Mouse (Mus musculus): ENCODE results near the gene Ano10. TPM values are rescaled to one million over a fixed set of nuclear protein-coding genes. Genes with fewer than 3 reads are reported as not detected.

Ano10 gene
- total and polyA plus RNA-seq, 2 experiments from 2014 or later = 34.5 to 48.6 TPM

DNA sequence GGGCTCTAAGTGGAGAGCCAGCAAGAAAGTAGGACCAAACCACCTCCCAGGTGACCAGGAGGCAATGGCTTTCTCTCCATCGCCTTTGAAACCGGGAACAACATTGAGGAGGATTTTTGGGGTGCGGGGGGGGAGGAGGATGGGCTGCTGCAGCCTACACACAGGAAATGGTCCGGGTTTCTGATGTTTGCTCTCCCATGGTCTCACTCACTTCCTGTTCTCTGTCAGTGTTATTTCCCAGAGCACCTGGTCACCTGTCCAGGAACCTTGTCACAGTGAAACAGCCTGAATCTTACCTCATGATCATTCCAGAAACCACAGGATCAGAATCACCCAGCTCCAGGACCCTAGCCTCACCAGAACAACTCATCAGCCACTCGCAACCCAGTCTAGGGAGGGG lies 100.4 kb downstream of the Ano10 start:
- H3K27ac ChIP-seq = no peak overlapping the region
- 90% methylated on average over 5 of the region's 5 CpGs for WGBS
- no peak for ATAC-seq
- H3K9me3 ChIP-seq (ENCODE audit: low read length) = no peaks in the 10 kb centered on the region
- no peak overlapping the region for H3K4me3 ChIP-seq (ENCODE audit: low read length)
- DNase-seq (ENCODE audit: low spot score) = no peak
- no peak overlapping the region for H3K4me2 ChIP-seq (ENCODE audit: low read depth, low read length)
- TF ChIP-seq CTCF (IDR thresholded peaks at IDR 0.05; ENCODE audit: low read depth) = no peak
- no peaks in the 10 kb centered on the region; the same call in 1 of the 2 replicates for H3K36me3 ChIP-seq (ENCODE audit: insufficient read depth, low read length)
- H3K9ac ChIP-seq (replicated peaks; ENCODE audit: low read length) = no peak overlapping the region
- H3K27me3 ChIP-seq (ENCODE audit: insufficient read depth, low read length) = no peaks in the 10 kb centered on the region
- H3K4me1 ChIP-seq (ENCODE audit: insufficient read depth, low read length) = no peaks in the 10 kb centered on the region

DNA sequence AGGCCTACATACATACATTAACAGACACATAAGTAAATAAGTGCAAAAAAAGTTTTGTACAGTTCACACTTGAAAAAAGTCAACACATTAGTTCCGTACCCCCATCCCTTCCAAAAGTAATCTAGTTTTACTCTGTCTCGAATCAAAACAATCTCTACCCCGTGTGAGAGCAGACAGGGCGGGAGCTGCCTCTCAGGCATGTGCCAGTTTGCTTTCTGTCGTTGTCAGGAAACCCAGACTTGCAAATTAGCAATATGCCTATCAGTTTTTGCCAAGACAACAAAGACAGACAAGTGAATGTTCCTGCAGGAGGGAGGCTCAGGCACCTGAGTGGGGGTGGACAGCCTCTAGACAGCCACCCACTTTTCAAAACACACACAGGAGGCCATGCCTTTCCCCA lies 100.9 kb downstream of the Ano10 start:
- DNase-seq (ENCODE audit: low spot score) (no peak), ATAC-seq (no peak)
- H3K36me3 ChIP-seq (ENCODE audit: insufficient read depth, low read length) = no peaks in the 10 kb centered on the region; the same call in 1 of the 2 replicates
- no peak overlapping the region for H3K4me2 ChIP-seq (ENCODE audit: low read depth, low read length)
- H3K27me3 ChIP-seq (ENCODE audit: insufficient read depth, low read length) = no peaks in the 10 kb centered on the region
- no peak overlapping the region for H3K4me3 ChIP-seq (ENCODE audit: low read length)
- H3K9me3 ChIP-seq (ENCODE audit: low read length) = no peaks in the 10 kb centered on the region
- 57% methylated on average over 5 of the region's 5 CpGs for WGBS
- no peak overlapping the region for H3K9ac ChIP-seq (replicated peaks; ENCODE audit: low read length)
- H3K27ac ChIP-seq = no peak overlapping the region
- H3K4me1 ChIP-seq (ENCODE audit: insufficient read depth, low read length) = no peaks in the 10 kb centered on the region
- TF ChIP-seq CTCF (IDR thresholded peaks at IDR 0.05; ENCODE audit: low read depth) = no peak

DNA sequence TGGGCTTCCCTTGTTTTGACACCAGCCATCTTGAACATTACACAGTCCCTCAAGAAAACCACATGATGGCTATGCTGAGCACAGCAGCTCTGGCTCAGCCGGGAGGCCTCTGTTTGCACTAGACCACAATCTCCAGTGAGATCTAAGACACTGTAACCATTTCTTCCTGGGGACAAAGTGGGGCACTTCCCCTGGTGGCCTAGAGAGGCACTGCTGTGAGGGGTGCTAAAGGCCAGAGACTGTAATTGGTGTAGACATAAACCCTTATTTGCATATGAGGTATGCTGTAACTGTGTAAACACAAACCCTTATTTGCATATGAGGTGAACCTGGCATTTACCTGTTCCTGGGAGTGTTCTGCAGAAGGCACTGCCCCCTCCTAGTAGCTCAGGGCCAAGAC lies 105.5 kb downstream of the Ano10 start:
- WGBS = 71% methylated on average over 1 of the region's 1 CpGs
- ATAC-seq (no peak; the same call in 1 of the 2 replicates), DNase-seq (ENCODE audit: low spot score) (no peak)
- no peaks in the 10 kb centered on the region for H3K27me3 ChIP-seq (ENCODE audit: insufficient read depth, low read length)
- no peak overlapping the region for H3K9ac ChIP-seq (replicated peaks; ENCODE audit: low read length)
- no peaks in the 10 kb centered on the region for H3K36me3 ChIP-seq (ENCODE audit: insufficient read depth, low read length)
- no peak overlapping the region for H3K4me2 ChIP-seq (ENCODE audit: low read depth, low read length)
- H3K4me3 ChIP-seq (ENCODE audit: low read length) = no peak overlapping the region
- H3K27ac ChIP-seq = no peak overlapping the region
- no peaks in the 10 kb centered on the region for H3K4me1 ChIP-seq (ENCODE audit: insufficient read depth, low read length)
- peak; percentile 56 for TF ChIP-seq CTCF (IDR thresholded peaks at IDR 0.05; ENCODE audit: low read depth)
- H3K9me3 ChIP-seq (ENCODE audit: low read length) = no peaks in the 10 kb centered on the region

DNA sequence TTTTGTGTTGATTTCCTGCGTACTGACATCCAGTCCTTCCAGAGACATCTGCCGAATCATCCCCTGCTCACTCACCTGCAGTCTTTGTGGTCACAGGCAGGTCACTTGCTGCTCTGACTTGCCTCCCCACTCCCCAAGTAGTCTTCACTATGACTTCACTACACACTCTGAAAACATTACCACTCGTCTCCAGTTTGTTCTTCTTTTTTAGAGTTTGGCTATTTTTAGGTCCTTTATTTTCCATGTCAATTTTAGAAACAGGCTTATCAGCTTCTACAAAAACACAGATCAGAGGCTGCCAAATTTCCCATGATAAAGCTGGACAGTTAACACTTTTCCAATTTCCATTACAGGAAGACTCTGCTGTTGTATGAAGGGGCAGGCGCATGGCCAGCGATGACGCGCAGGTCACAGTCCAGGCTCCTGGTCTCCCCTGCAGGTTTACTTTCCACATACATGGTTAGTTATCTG lies 106.7 kb downstream of the Ano10 start:
- no peak overlapping the region for H3K4me2 ChIP-seq (ENCODE audit: low read depth, low read length)
- no peaks in the 10 kb centered on the region for H3K4me1 ChIP-seq (ENCODE audit: insufficient read depth, low read length)
- H3K27ac ChIP-seq = no peak overlapping the region
- H3K9me3 ChIP-seq (ENCODE audit: low read length) = no peaks in the 10 kb centered on the region
- no peak overlapping the region for H3K4me3 ChIP-seq (ENCODE audit: low read length)
- no peak overlapping the region for H3K9ac ChIP-seq (replicated peaks; ENCODE audit: low read length)
- H3K36me3 ChIP-seq (ENCODE audit: insufficient read depth, low read length) = no peaks in the 10 kb centered on the region
- ATAC-seq (no peak), DNase-seq (ENCODE audit: low spot score) (no peak)
- TF ChIP-seq CTCF (IDR thresholded peaks at IDR 0.05; ENCODE audit: low read depth) = no peak
- H3K27me3 ChIP-seq (ENCODE audit: insufficient read depth, low read length) = no peaks in the 10 kb centered on the region
- WGBS = 89% methylated on average over 7 of the region's 7 CpGs

DNA sequence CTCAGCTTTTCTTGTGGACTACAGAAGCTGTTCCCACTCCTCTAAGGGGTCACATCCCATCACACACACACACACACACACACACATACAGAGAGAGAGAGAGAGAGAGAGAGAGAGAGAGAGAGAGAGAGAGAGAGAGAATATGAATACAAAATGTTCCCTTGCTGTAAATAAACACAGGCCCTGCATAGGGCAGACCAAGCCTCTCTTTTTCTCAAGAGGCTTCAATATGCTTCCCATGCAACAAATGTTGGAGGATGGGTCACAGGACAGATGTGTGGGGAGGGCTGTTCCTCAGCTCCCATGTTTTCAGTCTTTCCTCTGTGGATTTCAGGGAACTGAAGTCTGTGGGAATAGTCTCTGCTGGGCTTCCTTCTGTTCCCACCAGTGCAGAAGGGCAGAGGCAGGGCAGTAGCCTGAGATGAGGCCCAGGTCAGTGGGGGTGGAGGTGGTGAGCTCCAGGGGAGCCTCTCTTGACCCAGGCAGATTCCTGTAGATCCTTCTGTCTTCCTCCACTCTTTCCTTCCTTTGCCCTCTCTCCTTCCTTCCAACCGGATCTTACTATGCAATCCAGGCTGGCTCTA lies 107.5 kb downstream of the Ano10 start:
- TF ChIP-seq CTCF (IDR thresholded peaks at IDR 0.05; ENCODE audit: low read depth) = no peak

DNA sequence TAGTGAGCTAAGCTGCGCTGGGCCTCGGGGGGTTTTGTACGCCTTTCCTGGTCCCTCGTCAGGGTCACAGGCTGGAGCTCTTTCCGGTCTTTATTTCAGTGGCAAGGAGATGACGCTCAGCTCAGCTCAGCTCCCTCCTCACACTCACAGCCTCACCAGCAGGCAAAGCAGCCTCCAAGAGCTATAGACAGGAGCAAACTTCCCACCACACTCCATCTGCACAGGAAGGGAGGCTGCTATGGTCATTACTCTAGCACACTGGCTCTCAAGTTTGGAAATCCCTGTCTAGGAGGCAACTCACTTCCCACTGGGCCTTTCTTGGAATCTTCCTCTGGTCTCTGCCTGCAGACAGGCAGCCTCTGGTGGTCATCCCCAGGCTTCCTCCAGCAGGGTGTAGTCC lies 108.3 kb downstream of the Ano10 start:
- WGBS = 85% methylated on average over 6 of the region's 6 CpGs
- ATAC-seq = no peak
- H3K4me1 ChIP-seq (ENCODE audit: insufficient read depth, low read length) = no peaks in the 10 kb centered on the region
- no peaks in the 10 kb centered on the region for H3K9me3 ChIP-seq (ENCODE audit: low read length)
- H3K27ac ChIP-seq = no peak overlapping the region
- no peak for TF ChIP-seq CTCF (IDR thresholded peaks at IDR 0.05; ENCODE audit: low read depth)
- H3K27me3 ChIP-seq (ENCODE audit: insufficient read depth, low read length) = no peaks in the 10 kb centered on the region
- no peak for DNase-seq (ENCODE audit: low spot score)
- H3K36me3 ChIP-seq (ENCODE audit: insufficient read depth, low read length) = no peaks in the 10 kb centered on the region
- no peak overlapping the region for H3K4me2 ChIP-seq (ENCODE audit: low read depth, low read length)
- H3K9ac ChIP-seq (replicated peaks; ENCODE audit: low read length) = no peak overlapping the region
- no peak overlapping the region for H3K4me3 ChIP-seq (ENCODE audit: low read length)

More for the DNA sequence above, 107.5 kb downstream of the Ano10 start:
- Histone ChIP-seq H3K27ac (no peak overlapping the region), H3K36me3 (ENCODE audit: insufficient read depth, low read length) (no peaks in the 10 kb centered on the region), H3K27me3 (ENCODE audit: insufficient read depth, low read length) (no peaks in the 10 kb centered on the region), H3K4me3 (ENCODE audit: low read length) (no peak overlapping the region), H3K9ac (replicated peaks; ENCODE audit: low read length) (no peak overlapping the region), H3K4me2 (ENCODE audit: low read depth, low read length) (no peak overlapping the region), H3K4me1 (ENCODE audit: insufficient read depth, low read length) (no peaks in the 10 kb centered on the region), H3K9me3 (ENCODE audit: low read length) (no peaks in the 10 kb centered on the region)
- WGBS = 83% methylated on average over 1 of the region's 1 CpGs
- no peak for ATAC-seq
- DNase-seq (ENCODE audit: low spot score) = no peak

DNA sequence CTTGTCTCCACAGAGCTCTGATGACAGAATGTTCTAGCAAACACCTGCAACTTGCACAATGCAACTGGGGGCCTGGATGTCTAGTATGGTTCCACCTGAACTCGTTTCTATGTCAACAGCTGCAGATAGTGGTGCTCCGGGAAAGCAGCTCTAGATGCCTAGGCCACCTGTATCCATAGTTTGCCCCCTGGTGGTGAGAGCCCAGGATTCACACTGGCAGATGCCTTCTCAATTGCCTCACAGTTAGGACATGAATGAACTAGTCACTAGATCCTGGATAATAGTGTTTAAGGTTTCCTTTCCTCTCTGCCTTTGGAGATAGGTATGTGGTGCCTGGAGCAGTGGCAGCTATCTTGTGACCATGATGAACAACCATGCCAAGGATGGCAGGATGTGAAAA lies 109.2 kb downstream of the Ano10 start:
- DNase-seq (ENCODE audit: low spot score) (peak; percentile 72), ATAC-seq (0 out of 2 replicates have a peak, but pooled peaks have one; percentile 51)
- Histone ChIP-seq H3K27ac (no peak overlapping the region), H3K27me3 (ENCODE audit: insufficient read depth, low read length) (no peaks in the 10 kb centered on the region), H3K36me3 (ENCODE audit: insufficient read depth, low read length) (no peaks in the 10 kb centered on the region), H3K4me3 (ENCODE audit: low read length) (no peak overlapping the region), H3K4me2 (ENCODE audit: low read depth, low read length) (no peak overlapping the region), H3K4me1 (ENCODE audit: insufficient read depth, low read length) (no peaks in the 10 kb centered on the region), H3K9ac (replicated peaks; ENCODE audit: low read length) (no peak overlapping the region), H3K9me3 (ENCODE audit: low read length) (no peaks in the 10 kb centered on the region)
- peak; percentile 78 for TF ChIP-seq CTCF (IDR thresholded peaks at IDR 0.05; ENCODE audit: low read depth)
- 26% methylated on average over 2 of the region's 2 CpGs for WGBS
